Comparison of ENCODE assay signal across 12 mouse cellular contexts in the genomic region with DNA sequence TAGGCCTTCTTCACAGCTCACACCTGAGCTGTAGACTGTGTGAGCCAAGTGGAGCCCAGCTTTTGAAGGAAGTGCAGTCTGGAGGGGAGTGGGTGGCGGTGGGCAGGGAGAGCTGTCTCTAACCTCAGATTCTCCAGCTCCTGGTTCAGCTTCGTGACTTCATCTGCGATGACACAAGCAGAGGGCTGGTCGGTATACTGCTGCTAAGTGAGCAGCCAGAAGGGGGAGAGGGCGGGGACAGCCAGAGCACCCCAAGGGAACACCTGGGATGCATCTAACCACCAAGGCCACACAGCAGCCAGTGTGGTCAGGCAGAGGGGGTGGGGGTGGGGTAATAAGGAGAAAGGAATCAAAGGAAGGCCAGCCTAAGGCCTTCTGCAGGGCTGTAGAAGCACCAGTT. TPM values are rescaled to one million over a fixed set of nuclear protein-coding genes. Genes with fewer than 3 reads are reported as not detected.
DNase-seq lines count a peak whose midpoint lies in the region; ATAC-seq and TF ChIP-seq lines count a peak whose summit lies in the region.
"Had no signal": no experiment of that assay in that cellular context is flagged by ENCODE, and none has a peak within 500 bp of the region (broad histone marks: within the 10 kb centered on the region; RNA-seq: fewer than 3 reads in every experiment).

No protein-coding gene starts in this region.

- ATAC-seq in lung, embryonic 15.5 days (ENCODE audit: borderline replicate concordance, extremely low read depth, low FRiP score, low TSS enrichment): no peak
- ATAC-seq in hematopoietic stem cell, adult 5-6 weeks (replicated peaks in 1 of 2; ENCODE audit: insufficient read depth in 1 of 2, low FRiP score in 2 of 2, low TSS enrichment in 1 of 2, low read depth in 1 of 2, poor library complexity in 2 of 2, severe bottlenecking in 2 of 2): 0 out of 4 replicates have a peak, but pooled peaks have one; percentile 18 to 19

- TF ChIP-seq POLR2A in heart, adult 2 months (IDR thresholded peaks at IDR 0.05; ENCODE audit: insufficient read depth, low read depth, low read length): no peak
- TF ChIP-seq POLR2A in thymus, adult 2 months (IDR thresholded peaks at IDR 0.05; ENCODE audit: control insufficient read depth, extremely low read depth, insufficient read depth, low read length, poor library complexity): no peak

- TF ChIP-seq CTCF in heart, adult 2 months (IDR thresholded peaks at IDR 0.05): no peak
- 0 out of 2 replicates have a peak, but pooled peaks have one; percentile 34 for TF ChIP-seq CTCF in thymus, adult 2 months (IDR thresholded peaks at IDR 0.05; ENCODE audit: borderline replicate concordance, control insufficient read depth, extremely low read depth, insufficient read depth, low read length, poor library complexity)

- H3K9me3 ChIP-seq in lung, embryonic 15.5 days: no peaks in the 10 kb centered on the region
- no peaks in the 10 kb centered on the region for H3K9me3 ChIP-seq in embryonic facial prominence, embryonic 10.5 days

- no peaks in the 10 kb centered on the region for H3K27me3 ChIP-seq in heart, adult 2 months (ENCODE audit: control insufficient read depth, insufficient read depth, low read length)
- H3K27me3 ChIP-seq in lung, embryonic 15.5 days: no peaks in the 10 kb centered on the region
- H3K27me3 ChIP-seq in thymus, adult 2 months (ENCODE audit: control insufficient read depth, insufficient read depth, low read length): no peaks in the 10 kb centered on the region
- peaks cover 53% of the 10 kb centered on the region for H3K27me3 ChIP-seq in embryonic facial prominence, embryonic 10.5 days (replicated peaks; ENCODE audit: low read depth, poor library complexity, severe bottlenecking)

- no peaks in the 10 kb centered on the region for H3K36me3 ChIP-seq in heart, adult 2 months (ENCODE audit: control insufficient read depth, insufficient read depth, low read length)
- H3K36me3 ChIP-seq in lung, embryonic 15.5 days: no peaks in the 10 kb centered on the region
- no peaks in the 10 kb centered on the region for H3K36me3 ChIP-seq in thymus, adult 2 months (ENCODE audit: control insufficient read depth, insufficient read depth, low read length)
- no peaks in the 10 kb centered on the region for H3K36me3 ChIP-seq in embryonic facial prominence, embryonic 10.5 days (replicated peaks)

- H3K79me2 ChIP-seq in heart, adult 2 months (replicated peaks; ENCODE audit: control insufficient read depth, insufficient read depth, low read length): no peaks in the 10 kb centered on the region

- 0 out of 2 replicates have a peak overlapping the region, but pooled peaks have one; percentile 4 for H3K9ac ChIP-seq in heart, adult 2 months (ENCODE audit: low read depth, low read length)
- H3K9ac ChIP-seq in lung, embryonic 15.5 days: no peak overlapping the region

- H3K4me2 ChIP-seq in lung, embryonic 15.5 days: peak overlapping the region; percentile 67; the same call in 1 of the 2 replicates

- no peak overlapping the region for H3K27ac ChIP-seq in heart, adult 2 months
- no peak overlapping the region for H3K27ac ChIP-seq in lung, embryonic 15.5 days
- peak overlapping the region; percentile 1; the same call in 1 of the 2 replicates for H3K27ac ChIP-seq in thymus, adult 2 months (ENCODE audit: control insufficient read depth, insufficient read depth, low read length)
- no peak overlapping the region for H3K27ac ChIP-seq in embryonic facial prominence, embryonic 10.5 days (replicated peaks)

- no peak overlapping the region for H3K4me3 ChIP-seq in heart, adult 2 months
- no peak overlapping the region for H3K4me3 ChIP-seq in lung, embryonic 15.5 days
- 0 out of 2 replicates have a peak overlapping the region, but pooled peaks have one; percentile 25 for H3K4me3 ChIP-seq in thymus, adult 2 months (ENCODE audit: control insufficient read depth, insufficient read depth, low read length)
- H3K4me3 ChIP-seq in embryonic facial prominence, embryonic 10.5 days: no peak overlapping the region

- TF ChIP-seq EP300 in heart, adult 2 months (IDR thresholded peaks at IDR 0.05; ENCODE audit: insufficient read depth, low read depth, low read length): no peak

- peaks cover 5% of the 10 kb centered on the region; the same call in 1 of the 2 replicates for H3K4me1 ChIP-seq in heart, adult 2 months (ENCODE audit: control insufficient read depth, insufficient read depth, low read length)
- H3K4me1 ChIP-seq in lung, embryonic 15.5 days: peaks cover 14% of the 10 kb centered on the region
- H3K4me1 ChIP-seq in thymus, adult 2 months (replicated peaks; ENCODE audit: control insufficient read depth, insufficient read depth, low read length): peaks cover 28% of the 10 kb centered on the region
- peaks cover 22% of the 10 kb centered on the region for H3K4me1 ChIP-seq in embryonic facial prominence, embryonic 10.5 days

- intact Hi-C loops in heart, adult 2 months (cut with DNase I): no loop called here

- DNase-seq in heart, adult 2 months: no peak
- no peak for DNase-seq in heart, adult 9 months (ENCODE audit: low spot score in 2 of 2)
- DNase-seq in lung, postnatal 14 days: no peak
- DNase-seq in thymus, adult 2 months: peak; percentile 60
- no peak for DNase-seq in cerebellum, postnatal 36 days
- no peak for DNase-seq in embryonic facial prominence, embryonic 10.5 days (ENCODE audit: low spot score)
- DNase-seq: adrenal gland, postnatal 10 days; right cerebral cortex, postnatal 4 days had no signal

- WGBS in heart, adult 2 months: 71% methylated on average over 5 of the region's 5 CpGs
- WGBS in lung, embryonic 15.5 days: 60% methylated on average over 5 of the region's 5 CpGs
- 7% methylated on average over 5 of the region's 5 CpGs for WGBS in thymus, adult 2 months
- WGBS in embryonic facial prominence, embryonic 10.5 days: 57% methylated on average over 5 of the region's 5 CpGs

RNA-seq across cellular contexts. Expression of gene Bst2, which starts 1.6 kb away (rescaled TPM):
- total RNA-seq in heart, adult 2 months (2021): 10 to 100 TPM; 17.4 to 18.1 TPM
- polyA plus RNA-seq in heart, adult 2 months (2012; rRNA removed): 69.8 and 85.9 TPM in 2 replicates
- 49.7 and 52.0 TPM in 2 replicates for polyA plus RNA-seq in lung, embryonic 15.5 days (2015; fragmentation: Nextera tagmentation; extraction: Ambion mirVana)
- 65.1 and 74.2 TPM in 2 replicates for total RNA-seq in hematopoietic stem cell, adult 5-6 weeks (2017)
- 457 and 474 TPM in 2 replicates for polyA plus RNA-seq in thymus, adult 2 months (2012; rRNA removed)
- polyA plus RNA-seq in embryonic facial prominence, embryonic 10.5 days (2016; fragmentation: Nextera tagmentation; extraction: Ambion mirVana): 5.8 and 7.2 TPM in 2 replicates

RNA-seq across cellular contexts. Expression of gene Mvb12a, which starts 7.1 kb away (rescaled TPM):
- 10 to 100 TPM; 27.0 to 29.7 TPM for total RNA-seq in heart, adult 2 months (2021)
- polyA plus RNA-seq in heart, adult 2 months (2012; rRNA removed): 51.6 and 53.7 TPM in 2 replicates
- polyA plus RNA-seq in lung, embryonic 15.5 days (2015; fragmentation: Nextera tagmentation; extraction: Ambion mirVana): 95.2 and 96.6 TPM in 2 replicates
- total RNA-seq in hematopoietic stem cell, adult 5-6 weeks (2017): 37.2 and 60.0 TPM in 2 replicates
- polyA plus RNA-seq in thymus, adult 2 months (2012; rRNA removed): 166 and 182 TPM in 2 replicates
- 76.9 and 80.7 TPM in 2 replicates for polyA plus RNA-seq in embryonic facial prominence, embryonic 10.5 days (2016; fragmentation: Nextera tagmentation; extraction: Ambion mirVana)

RNA-seq across cellular contexts. Expression of gene Ccdc194, which starts 10.2 kb away (rescaled TPM):
- not detected for total RNA-seq in heart, adult 2 months (2021)
- polyA plus RNA-seq in heart, adult 2 months (2012; rRNA removed): 0.10 and 0.23 TPM in 2 replicates
- 0.39 and 0.65 TPM in 2 replicates for polyA plus RNA-seq in lung, embryonic 15.5 days (2015; fragmentation: Nextera tagmentation; extraction: Ambion mirVana)
- not detected in 2 replicates for total RNA-seq in hematopoietic stem cell, adult 5-6 weeks (2017)
- polyA plus RNA-seq in thymus, adult 2 months (2012; rRNA removed): 0.09 and 0.11 TPM in 2 replicates
- polyA plus RNA-seq in embryonic facial prominence, embryonic 10.5 days (2016; fragmentation: Nextera tagmentation; extraction: Ambion mirVana): 0.12 and 0.26 TPM in 2 replicates
- polyA plus RNA-seq: cortical plate, adult 2 months; frontal cortex, adult 2 months had no signal

RNA-seq across cellular contexts. Expression of gene Tmem221, which starts 23.0 kb away (rescaled TPM):
- total RNA-seq in heart, adult 2 months (2021): under 1 TPM in 1 of 2 experiments, not detected in 1; 0.16 TPM
- 0.29 and 0.51 TPM in 2 replicates for polyA plus RNA-seq in heart, adult 2 months (2012; rRNA removed)
- polyA plus RNA-seq in lung, embryonic 15.5 days (2015; fragmentation: Nextera tagmentation; extraction: Ambion mirVana): 3.3 and 4.6 TPM in 2 replicates
- 0.38 TPM in 1 of 2 replicates, not detected in the other for total RNA-seq in hematopoietic stem cell, adult 5-6 weeks (2017)
- 15.5 and 17.2 TPM in 2 replicates for polyA plus RNA-seq in thymus, adult 2 months (2012; rRNA removed)
- 0.52 and 0.54 TPM in 2 replicates for polyA plus RNA-seq in embryonic facial prominence, embryonic 10.5 days (2016; fragmentation: Nextera tagmentation; extraction: Ambion mirVana)

RNA-seq across cellular contexts. Expression of gene Plvap, which starts 24.1 kb away (rescaled TPM):
- 10 to 100 TPM; 22.1 to 28.3 TPM for total RNA-seq in heart, adult 2 months (2021)
- 37.2 and 42.9 TPM in 2 replicates for polyA plus RNA-seq in heart, adult 2 months (2012; rRNA removed)
- polyA plus RNA-seq in lung, embryonic 15.5 days (2015; fragmentation: Nextera tagmentation; extraction: Ambion mirVana): 146 and 147 TPM in 2 replicates
- 0.38 TPM in 1 of 2 replicates, not detected in the other for total RNA-seq in hematopoietic stem cell, adult 5-6 weeks (2017)
- 59.2 and 62.6 TPM in 2 replicates for polyA plus RNA-seq in thymus, adult 2 months (2012; rRNA removed)
- 58.0 and 59.2 TPM in 2 replicates for polyA plus RNA-seq in embryonic facial prominence, embryonic 10.5 days (2016; fragmentation: Nextera tagmentation; extraction: Ambion mirVana)
